Mouse (Mus musculus) thymus, postnatal 25 days (tissue): ENCODE data around the gene B020011L13Rik.
"Not testable (repeated sequence)": the region's sequence is repeated elsewhere in the genome, so short reads cannot be mapped to it uniquely, and the experiment has no call there.

Source experiments
- DNase-seq: peaks from one replicate; pipeline ENCODE4 v3.0.0; 2022

Gene B020011L13Rik

GRCm38 (mm10) chr1:117780833-117781232, at the start of gene B020011L13Rik:
TSS of gene B020011L13Rik (plus strand) at chr1:117781133.
- DNase-seq, result not testable (repeated sequence)

DNA sequence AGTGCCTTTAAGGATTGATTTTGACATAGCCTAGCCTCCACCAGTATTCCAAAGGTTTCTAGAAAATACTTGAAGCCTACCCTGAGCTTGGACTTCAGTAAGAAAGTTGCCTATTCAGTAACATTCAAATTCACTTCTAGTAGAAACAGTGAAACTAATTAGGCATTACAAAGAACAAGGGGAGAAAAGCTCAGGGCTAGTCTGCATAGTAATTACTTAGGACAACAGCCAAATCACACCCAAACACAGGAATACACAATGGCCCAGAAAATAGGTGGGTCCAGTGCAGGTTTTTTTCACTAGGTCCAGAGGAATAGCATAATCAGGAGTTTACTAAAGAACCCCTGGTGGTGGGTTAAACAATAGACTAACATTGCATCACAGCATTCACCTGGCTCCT, 35.3 kb downstream of the B020011L13Rik start:
- not testable (repeated sequence) for DNase-seq

- not testable (repeated sequence) for DNase-seq
Measured at GRCm38 (mm10) chr1:117829781-117830180, 48.8 kb downstream of the B020011L13Rik start, which contains the start of gene Gm28360. TSS of gene Gm28360 (plus strand) at chr1:117830081.

- DNase-seq, result not testable (repeated sequence)
Measured at GRCm38 (mm10) chr1:117851718-117852117, 70.8 kb downstream of the B020011L13Rik start.
